Mouse (Mus musculus) adrenal gland, adult 10 weeks (tissue): ENCODE data around the gene Nadk. TPM values are rescaled to one million over a fixed set of nuclear protein-coding genes. Genes with fewer than 3 reads are reported as not detected.

Experiments used
- polyA plus RNA-seq: library from polyadenylated mRNA; stranded (reverse); fragments of 350-450 nt; fragmentation: Illumina TruSeq; extraction: RNeasy Lipid Tissue Mini Kit (QIAGEN cat#74804); gene quantifications from one replicate; pipeline ENCODE4 v1.2.3, GENCODE M21; 2014; ENCODE audit warnings: low read depth, low replicate concordance

Nadk gene
- 136 TPM for polyA plus RNA-seq

GRCm38 (mm10) chr4:155561661-155562442 lies at the start of gene Nadk:
TSS of gene Nadk (plus strand) at chr4:155562378.

GRCm38 (mm10) chr4:155601091-155601996 lies 39.2 kb downstream of the Nadk start, which contains the start of gene Slc35e2:
TSS of gene Slc35e2 (plus strand) at chr4:155601416.

GRCm38 (mm10) chr4:155624338-155625291 lies 62.4 kb downstream of the Nadk start, which contains the start of gene Cdk11b:
TSS of gene Cdk11b (plus strand) at chr4:155624854.

Other genes starting within 250 kb of the Nadk start
- 1.2 TPM for gene Prkcz, start 201.0 kb upstream of the Nadk start, polyA plus RNA-seq
- gene Gabrd, start 164.3 kb upstream of the Nadk start, polyA plus RNA-seq: not detected
- 0.47 TPM for gene Cfap74, start 153.2 kb upstream of the Nadk start, polyA plus RNA-seq
- not detected for gene Tmem52, start 93.3 kb upstream of the Nadk start, polyA plus RNA-seq
- 228 TPM for gene Gnb1, start 71.0 kb upstream of the Nadk start, polyA plus RNA-seq
- gene Slc35e2, start 39.0 kb downstream of the Nadk start, polyA plus RNA-seq: 35.3 TPM
- gene Cdk11b, start 62.5 kb downstream of the Nadk start, polyA plus RNA-seq: 72.3 TPM
- not detected for gene Gm10563, start 83.0 kb downstream of the Nadk start, polyA plus RNA-seq
- gene Mmp23, start 91.0 kb downstream of the Nadk start, polyA plus RNA-seq: 0.82 TPM
- gene Mib2, start 106.8 kb downstream of the Nadk start, polyA plus RNA-seq: 2.4 TPM
- gene Fndc10, start 132.0 kb downstream of the Nadk start, polyA plus RNA-seq: 2.0 TPM
- gene Ssu72, start 142.4 kb downstream of the Nadk start, polyA plus RNA-seq: 150 TPM
- gene Tmem240, start 172.4 kb downstream of the Nadk start, polyA plus RNA-seq: not detected
- gene Atad3a, start 198.7 kb downstream of the Nadk start, polyA plus RNA-seq: 6.4 TPM
- 0.52 TPM for gene Vwa1, start 212.3 kb downstream of the Nadk start, polyA plus RNA-seq
- gene Tmem88b, start 223.5 kb downstream of the Nadk start, polyA plus RNA-seq: 0.70 TPM
- not detected for gene Ankrd65, start 228.1 kb downstream of the Nadk start, polyA plus RNA-seq
- gene Mrpl20, start 240.5 kb downstream of the Nadk start, polyA plus RNA-seq: 89.5 TPM